Mouse (Mus musculus) hindbrain, embryonic 15.5 days (tissue): ENCODE data around the gene Gm9767. TPM values are rescaled to one million over a fixed set of nuclear protein-coding genes. Genes with fewer than 3 reads are reported as not detected.

Source experiments
- ATAC-seq: fragments of 200-750 bp; cut with Nextera tagmentation; 2 replicates; pipeline ENCODE4 v1.8.0; 2017; ENCODE audit warnings: low read depth, moderate number of reproducible peaks, moderate TSS enrichment; ENCODE audit not compliant: low FRiP score
- H3K27ac ChIP-seq: fragments of 300-500 bp; sonication (generic); replicated peaks from 2 replicates; pipeline ENCODE4 v1.5.1; 2015; ENCODE audit warnings: mild to moderate bottlenecking, inconsistent platforms
- H3K27me3 ChIP-seq: fragments of 300-500 bp; sonication (generic); 2 replicates; pipeline ENCODE4 v1.6.1; 2015; ENCODE audit warnings: control low read depth, inconsistent platforms
- H3K36me3 ChIP-seq: fragments of 300-500 bp; sonication (generic); 2 replicates; pipeline ENCODE4 v1.6.1; 2015; ENCODE audit warnings: control low read depth, inconsistent platforms
- H3K4me1 ChIP-seq: fragments of 300-500 bp; sonication (generic); replicated peaks from 2 replicates; pipeline ENCODE4 v1.6.1; 2015; ENCODE audit warnings: control low read depth, inconsistent platforms
- H3K4me2 ChIP-seq: fragments of 300-500 bp; sonication (generic); 2 replicates; pipeline ENCODE4 v1.6.1; 2015; ENCODE audit warnings: moderate library complexity, mild to moderate bottlenecking, inconsistent platforms
- H3K4me3 ChIP-seq: fragments of 300-500 bp; sonication (generic); 2 replicates; pipeline ENCODE4 v1.5.1; 2015; ENCODE audit warnings: mild to moderate bottlenecking, inconsistent platforms
- H3K9ac ChIP-seq: fragments of 300-500 bp; sonication (generic); 2 replicates; pipeline ENCODE4 v1.6.1; 2015; ENCODE audit warnings: inconsistent platforms
- H3K9me3 ChIP-seq: fragments of 300-500 bp; sonication (generic); 2 replicates; pipeline ENCODE4 v1.6.1; 2016; ENCODE audit warnings: control low read depth, inconsistent platforms
- WGBS: fragments of 180-500 bp; shearing (Covaris S2); methylation state at CpG from one replicate; pipeline ENCODE4 v1.1.7; 2015; 5-methylcytosine and 5-hydroxymethylcytosine counted together
- polyA plus RNA-seq: library from polyadenylated mRNA; unstranded; fragments of >200 nt; fragmentation: Nextera tagmentation; extraction: Ambion mirVana; gene quantifications from 2 replicates; pipeline ENCODE4 v1.2.1, GENCODE M21; 2015

Gm9767 gene
- polyA plus RNA-seq: 1.7 and 2.4 TPM in 2 replicates

- under 1% methylated on average over 52 of the region's 52 CpGs for WGBS
- Histone ChIP-seq H3K4me1 (peaks cover 23% of the 10 kb centered on the region), H3K36me3 (no peaks in the 10 kb centered on the region), H3K4me3 (peak within 1 kb of the TSS; percentile 67), H3K9me3 (no peaks in the 10 kb centered on the region), H3K9ac (peak within 1 kb of the TSS; percentile 74), H3K27ac (peak within 1 kb of the TSS; percentile 76), H3K4me2 (peak within 1 kb of the TSS; percentile 74), H3K27me3 (no peaks in the 10 kb centered on the region)
- peak; percentile 71 for ATAC-seq
Observed at GRCm38 (mm10) chr10:26077671-26078481, at the start of gene Gm9767. Gene Gm9767, plus strand, starts transcription at chr10:26078255.

- peak; percentile 23; the same call in 1 of the 2 replicates for ATAC-seq
- no peak overlapping the region for H3K27ac ChIP-seq
- H3K36me3 ChIP-seq: no peaks in the 10 kb centered on the region
- no peaks in the 10 kb centered on the region for H3K9me3 ChIP-seq
- WGBS: 78% methylated on average over 5 of the region's 5 CpGs
- H3K9ac ChIP-seq: no peak overlapping the region
- H3K4me1 ChIP-seq: no peaks in the 10 kb centered on the region
- no peak overlapping the region for H3K4me2 ChIP-seq
- no peaks in the 10 kb centered on the region for H3K27me3 ChIP-seq
- no peak overlapping the region for H3K4me3 ChIP-seq
Observed at GRCm38 (mm10) chr10:26034931-26035330, 43.1 kb upstream of the Gm9767 start.

- no peak overlapping the region for H3K4me3 ChIP-seq
- H3K27me3 ChIP-seq: no peaks in the 10 kb centered on the region
- 95% methylated on average over 2 of the region's 2 CpGs for WGBS
- H3K4me1 ChIP-seq: no peaks in the 10 kb centered on the region
- no peak overlapping the region for H3K4me2 ChIP-seq
- no peak for ATAC-seq
- no peaks in the 10 kb centered on the region; the same call in 1 of the 2 replicates for H3K9me3 ChIP-seq
- H3K36me3 ChIP-seq: no peaks in the 10 kb centered on the region
- H3K9ac ChIP-seq: no peak overlapping the region
- no peak overlapping the region for H3K27ac ChIP-seq
Observed at GRCm38 (mm10) chr10:26051177-26051576, 26.9 kb upstream of the Gm9767 start.

GRCm38 (mm10) chr10:26059662-26060307 is 18.3 kb upstream of the Gm9767 start:
- Histone ChIP-seq H3K4me3 (no peak overlapping the region), H3K4me2 (no peak overlapping the region), H3K36me3 (no peaks in the 10 kb centered on the region; the same call in 1 of the 2 replicates), H3K9me3 (no peaks in the 10 kb centered on the region), H3K27me3 (no peaks in the 10 kb centered on the region), H3K9ac (no peak overlapping the region), H3K4me1 (no peaks in the 10 kb centered on the region), H3K27ac (no peak overlapping the region)
- WGBS: 83% methylated on average over 3 of the region's 3 CpGs
- no peak for ATAC-seq

DNA sequence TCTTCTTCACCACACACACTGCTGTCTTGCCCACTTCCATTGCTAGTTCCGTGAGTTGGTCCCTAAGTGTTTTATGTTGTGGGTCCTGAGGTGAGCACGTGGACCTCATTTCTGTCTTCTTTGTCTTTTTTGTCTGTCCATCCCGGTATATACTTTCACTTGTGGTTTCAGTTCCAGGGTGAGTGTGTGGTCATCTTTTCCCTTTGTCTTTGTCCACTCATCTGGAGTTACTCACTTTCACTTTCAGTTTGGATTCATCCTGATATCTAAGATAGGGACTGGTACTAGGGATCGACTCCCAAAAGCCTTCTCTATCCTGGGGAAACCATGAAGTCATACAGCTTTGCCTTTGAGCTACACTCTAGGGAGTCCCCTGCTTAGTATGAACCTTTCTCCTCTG is 15.0 kb upstream of the Gm9767 start:
- H3K27ac ChIP-seq: no peak overlapping the region
- peaks cover 2% of the 10 kb centered on the region for H3K36me3 ChIP-seq
- ATAC-seq: 0 out of 2 replicates have a peak, but pooled peaks have one; percentile 19
- WGBS: 94% methylated on average over 4 of the region's 4 CpGs
- no peak overlapping the region for H3K9ac ChIP-seq
- H3K4me3 ChIP-seq: no peak overlapping the region
- no peaks in the 10 kb centered on the region for H3K27me3 ChIP-seq
- H3K4me2 ChIP-seq: no peak overlapping the region
- no peaks in the 10 kb centered on the region for H3K9me3 ChIP-seq
- H3K4me1 ChIP-seq: no peaks in the 10 kb centered on the region

DNA sequence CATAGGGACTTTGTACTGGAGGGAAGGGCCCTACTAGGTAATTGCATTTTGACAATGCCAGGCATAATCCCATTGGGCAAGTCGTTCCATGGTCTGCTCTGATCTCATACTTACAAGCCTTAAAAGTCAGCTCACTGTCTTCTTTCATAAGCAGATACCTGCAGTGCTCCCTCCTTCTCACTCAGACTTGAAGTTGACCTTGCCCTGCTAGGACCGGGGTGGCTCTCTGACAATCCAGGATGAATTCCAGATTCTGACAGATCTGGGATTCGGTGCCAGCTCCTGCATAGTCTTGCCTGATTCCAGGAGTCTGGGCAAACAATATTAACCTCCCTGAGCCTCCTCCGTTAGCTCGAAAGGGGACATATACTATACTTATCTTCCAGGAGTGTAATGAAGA is 6.1 kb upstream of the Gm9767 start:
- Histone ChIP-seq H3K36me3 (peaks cover 6% of the 10 kb centered on the region), H3K27me3 (no peaks in the 10 kb centered on the region), H3K27ac (no peak overlapping the region), H3K9ac (no peak overlapping the region), H3K4me1 (peaks cover 17% of the 10 kb centered on the region), H3K9me3 (no peaks in the 10 kb centered on the region), H3K4me2 (no peak overlapping the region), H3K4me3 (no peak overlapping the region)
- WGBS: 84% methylated on average over 5 of the region's 5 CpGs
- ATAC-seq: no peak

DNA sequence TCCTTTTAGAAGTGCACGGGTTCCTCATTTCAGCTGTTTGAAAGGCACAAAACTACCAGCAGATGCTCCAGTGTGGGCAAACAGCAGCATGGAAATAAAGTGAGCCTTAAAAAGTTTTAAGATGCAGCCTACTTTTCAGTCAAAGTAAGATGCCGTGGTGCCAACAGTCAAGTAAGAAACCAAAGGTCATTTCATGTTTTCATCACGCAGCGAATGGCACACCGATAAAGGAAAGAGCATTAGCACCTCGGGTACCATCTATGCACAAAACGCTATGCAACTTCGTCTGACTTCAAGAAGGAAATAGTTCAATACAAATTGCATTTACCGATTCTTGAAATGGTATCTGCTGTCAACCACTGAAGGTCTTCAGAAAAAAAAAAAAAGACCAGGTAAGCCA is 1.1 kb upstream of the Gm9767 start:
- H3K36me3 ChIP-seq: no peaks in the 10 kb centered on the region
- peak overlapping the region; percentile 74; the same call in 1 of the 2 replicates for H3K9ac ChIP-seq
- peak overlapping the region; percentile 67 for H3K4me3 ChIP-seq
- H3K27me3 ChIP-seq: no peaks in the 10 kb centered on the region
- no peak overlapping the region for H3K27ac ChIP-seq
- H3K4me1 ChIP-seq: peaks cover 23% of the 10 kb centered on the region
- H3K9me3 ChIP-seq: no peaks in the 10 kb centered on the region
- no peak for ATAC-seq
- peak overlapping the region; percentile 74 for H3K4me2 ChIP-seq
- 64% methylated on average over 9 of the region's 9 CpGs for WGBS

- under 1% methylated on average over 46 of the region's 46 CpGs for WGBS
- no peaks in the 10 kb centered on the region for H3K9me3 ChIP-seq
- H3K4me1 ChIP-seq: peaks cover 23% of the 10 kb centered on the region
- no peaks in the 10 kb centered on the region for H3K36me3 ChIP-seq
- peak within 1 kb of the TSS; percentile 67 for H3K4me3 ChIP-seq
- peak; percentile 92 for ATAC-seq
- H3K4me2 ChIP-seq: peak within 1 kb of the TSS; percentile 74
- peak within 1 kb of the TSS; percentile 74 for H3K9ac ChIP-seq
- H3K27me3 ChIP-seq: no peaks in the 10 kb centered on the region
- H3K27ac ChIP-seq: peak within 1 kb of the TSS; percentile 76
Observed at GRCm38 (mm10) chr10:26078521-26079142, 577 bp downstream of the Gm9767 start, which contains the start of gene Tmem200a. Gene Tmem200a, minus strand, starts transcription at chr10:26079052.

- Histone ChIP-seq H3K27ac (no peak overlapping the region), H3K4me3 (no peak overlapping the region), H3K27me3 (no peaks in the 10 kb centered on the region), H3K9me3 (no peaks in the 10 kb centered on the region), H3K4me2 (no peak overlapping the region; the same call in 1 of the 2 replicates), H3K9ac (no peak overlapping the region), H3K36me3 (no peaks in the 10 kb centered on the region), H3K4me1 (peaks cover 23% of the 10 kb centered on the region)
- WGBS: 80% methylated on average over 3 of the region's 3 CpGs
- ATAC-seq: no peak
Observed at GRCm38 (mm10) chr10:26079678-26080077, 1.6 kb downstream of the Gm9767 start.

DNA sequence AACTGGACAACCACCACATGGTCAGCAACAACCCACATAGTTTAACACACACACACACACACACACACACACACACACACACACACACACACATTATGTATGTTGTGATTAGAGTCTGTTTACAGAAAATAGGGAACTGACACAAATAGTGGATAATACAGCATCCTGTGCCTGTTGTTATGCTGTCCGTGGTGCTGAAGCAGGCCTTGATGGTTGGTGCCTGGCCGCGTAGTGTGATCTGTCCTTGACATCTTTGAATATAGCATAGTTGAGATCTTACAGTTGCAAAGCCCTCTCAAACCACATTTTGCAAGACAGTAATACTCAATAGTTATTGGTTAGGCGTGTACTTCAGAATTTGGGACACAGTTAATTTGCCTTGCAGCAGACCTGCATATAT is 4.0 kb downstream of the Gm9767 start:
- H3K9ac ChIP-seq: no peak overlapping the region
- no peak overlapping the region for H3K27ac ChIP-seq
- ATAC-seq: no peak
- H3K9me3 ChIP-seq: no peaks in the 10 kb centered on the region
- 77% methylated on average over 4 of the region's 4 CpGs for WGBS
- no peaks in the 10 kb centered on the region for H3K36me3 ChIP-seq
- no peak overlapping the region for H3K4me3 ChIP-seq
- no peaks in the 10 kb centered on the region for H3K27me3 ChIP-seq
- no peak overlapping the region for H3K4me2 ChIP-seq
- peaks cover 5% of the 10 kb centered on the region; the same call in 1 of the 2 replicates for H3K4me1 ChIP-seq

DNA sequence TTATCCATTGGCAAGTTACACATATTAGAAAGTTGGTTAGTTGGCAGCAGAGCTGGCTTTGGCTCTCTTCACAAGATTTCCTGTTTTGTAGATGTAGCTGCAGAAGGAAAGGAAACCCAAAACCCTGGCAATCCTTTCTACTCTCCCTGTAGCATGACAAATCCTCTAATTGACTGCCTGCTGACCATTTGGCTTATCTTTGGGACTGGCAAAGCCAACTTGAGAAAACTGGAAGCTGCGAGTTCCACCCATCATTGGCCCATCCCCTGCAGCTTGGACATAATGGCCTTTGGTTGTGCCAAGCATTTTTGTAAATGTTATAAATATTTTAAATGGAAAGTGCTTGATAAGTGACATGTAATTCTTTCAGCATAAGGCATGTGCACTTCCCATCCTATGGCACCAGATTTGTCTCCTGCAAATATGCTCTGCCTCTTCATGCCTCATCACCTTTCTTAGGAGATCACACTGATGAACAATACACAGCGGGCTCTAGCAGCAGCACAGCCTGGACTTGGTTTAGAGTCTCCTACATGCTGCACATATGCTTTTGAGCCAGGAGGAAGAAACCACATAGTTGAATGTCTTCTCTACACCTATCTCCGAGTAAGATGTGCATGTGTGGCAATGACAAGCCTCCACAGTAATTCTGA is 25.4 kb downstream of the Gm9767 start:
- peak; percentile 54; the same call in 1 of the 2 replicates for ATAC-seq
- Histone ChIP-seq H3K27ac (no peak overlapping the region), H3K27me3 (no peaks in the 10 kb centered on the region), H3K4me3 (no peak overlapping the region), H3K9ac (no peak overlapping the region), H3K9me3 (no peaks in the 10 kb centered on the region), H3K4me1 (no peaks in the 10 kb centered on the region), H3K36me3 (no peaks in the 10 kb centered on the region), H3K4me2 (no peak overlapping the region)
- WGBS: 71% methylated on average over 3 of the region's 3 CpGs
